Mouse (Mus musculus): ENCODE measurements at regions not wholly inside any gene's neighbourhood (a gene's known extent, or its start where the extent isn't known, plus 50 kb on each side); places are given as distances from the start of the nearest gene placed in this dataset.
"Not testable (repeated sequence)": the region's sequence is repeated elsewhere in the genome, so short reads cannot be mapped to it uniquely, and the experiment has no call there.

GRCm38 (mm10) chr13:11030874-11031273 is 670.2 kb upstream of the Chrm3 start:
- not testable (repeated sequence) for H3K9ac ChIP-seq (ENCODE audit: low read depth, low read length); H3K4me3 ChIP-seq (ENCODE audit: low read depth, low read length); ATAC-seq (ENCODE audit: low FRiP score); H3K9me3 ChIP-seq (ENCODE audit: control insufficient read depth, low read length); H3K4me2 ChIP-seq (replicated peaks; ENCODE audit: low read depth, low read length); DNase-seq (ENCODE audit: low spot score); H3K4me1 ChIP-seq (replicated peaks; ENCODE audit: control insufficient read depth, insufficient read depth, low read length); H3K27me3 ChIP-seq (ENCODE audit: control insufficient read depth, insufficient read depth, low read length); H3K27ac ChIP-seq (ENCODE audit: low read depth, low read length); H3K36me3 ChIP-seq (ENCODE audit: control insufficient read depth, insufficient read depth, low read length)

- Histone ChIP-seq H3K27ac (ENCODE audit: low read depth, low read length) (no peak overlapping the region), H3K27me3 (ENCODE audit: control insufficient read depth, insufficient read depth, low read length) (no peaks in the 10 kb centered on the region), H3K9me3 (ENCODE audit: control insufficient read depth, low read length) (no peaks in the 10 kb centered on the region), H3K36me3 (ENCODE audit: control insufficient read depth, insufficient read depth, low read length) (no peaks in the 10 kb centered on the region), H3K4me2 (replicated peaks; ENCODE audit: low read depth, low read length) (no peak overlapping the region), H3K4me3 (ENCODE audit: low read depth, low read length) (no peak overlapping the region), H3K9ac (ENCODE audit: low read depth, low read length) (no peak overlapping the region), H3K4me1 (replicated peaks; ENCODE audit: control insufficient read depth, insufficient read depth, low read length) (no peaks in the 10 kb centered on the region)
- DNase-seq (ENCODE audit: low spot score) = no peak
- ATAC-seq (ENCODE audit: low FRiP score) = no peak
- WGBS = 82% methylated on average over 4 of the region's 4 CpGs
Measured at GRCm38 (mm10) chr13:11030381-11030780, 669.7 kb upstream of the Chrm3 start.

- 79% methylated on average over 3 of the region's 3 CpGs for WGBS
Measured at GRCm38 (mm10) chr13:11025918-11026317, 665.3 kb upstream of the Chrm3 start.

GRCm38 (mm10) chr13:11024441-11024840 is 663.8 kb upstream of the Chrm3 start:
- 92% methylated on average over 2 of the region's 2 CpGs for WGBS
- H3K27me3 ChIP-seq (ENCODE audit: control insufficient read depth, insufficient read depth, low read length) = no peaks in the 10 kb centered on the region
- DNase-seq (ENCODE audit: low spot score) (no peak), ATAC-seq (ENCODE audit: low FRiP score) (no peak)
- no peak overlapping the region for H3K9ac ChIP-seq (ENCODE audit: low read depth, low read length)
- H3K4me1 ChIP-seq (replicated peaks; ENCODE audit: control insufficient read depth, insufficient read depth, low read length) = no peaks in the 10 kb centered on the region
- no peak overlapping the region for H3K4me3 ChIP-seq (ENCODE audit: low read depth, low read length)
- no peaks in the 10 kb centered on the region for H3K9me3 ChIP-seq (ENCODE audit: control insufficient read depth, low read length)
- no peak overlapping the region for H3K4me2 ChIP-seq (replicated peaks; ENCODE audit: low read depth, low read length)
- H3K36me3 ChIP-seq (ENCODE audit: control insufficient read depth, insufficient read depth, low read length) = no peaks in the 10 kb centered on the region
- no peak overlapping the region for H3K27ac ChIP-seq (ENCODE audit: low read depth, low read length)

More at GRCm38 (mm10) chr13:11025918-11026317, 665.3 kb upstream of the Chrm3 start:
- no peaks in the 10 kb centered on the region for H3K4me1 ChIP-seq (replicated peaks; ENCODE audit: control insufficient read depth, insufficient read depth, low read length)
- H3K27ac ChIP-seq (ENCODE audit: low read depth, low read length) = no peak overlapping the region
- H3K27me3 ChIP-seq (ENCODE audit: control insufficient read depth, insufficient read depth, low read length) = no peaks in the 10 kb centered on the region
- H3K36me3 ChIP-seq (ENCODE audit: control insufficient read depth, insufficient read depth, low read length) = no peaks in the 10 kb centered on the region
- no peak overlapping the region for H3K9ac ChIP-seq (ENCODE audit: low read depth, low read length)
- no peak overlapping the region for H3K4me3 ChIP-seq (ENCODE audit: low read depth, low read length)
- DNase-seq (ENCODE audit: low spot score) = no peak
- no peak for ATAC-seq (ENCODE audit: low FRiP score)
- H3K9me3 ChIP-seq (ENCODE audit: control insufficient read depth, low read length) = no peaks in the 10 kb centered on the region
- H3K4me2 ChIP-seq (replicated peaks; ENCODE audit: low read depth, low read length) = no peak overlapping the region

- 88% methylated on average over 7 of the region's 7 CpGs for WGBS
- Histone ChIP-seq H3K4me2 (replicated peaks; ENCODE audit: low read depth, low read length) (no peak overlapping the region), H3K9ac (ENCODE audit: low read depth, low read length) (no peak overlapping the region), H3K9me3 (ENCODE audit: control insufficient read depth, low read length) (no peaks in the 10 kb centered on the region), H3K4me3 (ENCODE audit: low read depth, low read length) (no peak overlapping the region), H3K27me3 (ENCODE audit: control insufficient read depth, insufficient read depth, low read length) (no peaks in the 10 kb centered on the region), H3K4me1 (replicated peaks; ENCODE audit: control insufficient read depth, insufficient read depth, low read length) (no peaks in the 10 kb centered on the region), H3K36me3 (ENCODE audit: control insufficient read depth, insufficient read depth, low read length) (no peaks in the 10 kb centered on the region), H3K27ac (ENCODE audit: low read depth, low read length) (no peak overlapping the region)
- ATAC-seq (ENCODE audit: low FRiP score) = no peak
- DNase-seq (ENCODE audit: low spot score) = no peak
Measured at GRCm38 (mm10) chr13:11017584-11017983, 656.9 kb upstream of the Chrm3 start.

GRCm38 (mm10) chr13:11005374-11005773 is 644.7 kb upstream of the Chrm3 start:
- H3K4me2 ChIP-seq (replicated peaks; ENCODE audit: low read depth, low read length) = no peak overlapping the region
- DNase-seq (ENCODE audit: low spot score) (no peak), ATAC-seq (ENCODE audit: low FRiP score) (no peak)
- no peak overlapping the region for H3K9ac ChIP-seq (ENCODE audit: low read depth, low read length)
- H3K9me3 ChIP-seq (ENCODE audit: control insufficient read depth, low read length) = no peaks in the 10 kb centered on the region
- 40% methylated on average over 4 of the region's 4 CpGs for WGBS
- H3K4me1 ChIP-seq (replicated peaks; ENCODE audit: control insufficient read depth, insufficient read depth, low read length) = no peaks in the 10 kb centered on the region
- H3K36me3 ChIP-seq (ENCODE audit: control insufficient read depth, insufficient read depth, low read length) = no peaks in the 10 kb centered on the region
- no peak overlapping the region for H3K27ac ChIP-seq (ENCODE audit: low read depth, low read length)
- H3K27me3 ChIP-seq (ENCODE audit: control insufficient read depth, insufficient read depth, low read length) = no peaks in the 10 kb centered on the region
- H3K4me3 ChIP-seq (ENCODE audit: low read depth, low read length) = no peak overlapping the region

- no peak overlapping the region for H3K4me2 ChIP-seq (replicated peaks; ENCODE audit: low read depth, low read length)
- no peaks in the 10 kb centered on the region for H3K9me3 ChIP-seq (ENCODE audit: control insufficient read depth, low read length)
- H3K4me1 ChIP-seq (replicated peaks; ENCODE audit: control insufficient read depth, insufficient read depth, low read length) = no peaks in the 10 kb centered on the region
- no peak overlapping the region for H3K27ac ChIP-seq (ENCODE audit: low read depth, low read length)
- DNase-seq (ENCODE audit: low spot score) (no peak), ATAC-seq (ENCODE audit: low FRiP score) (no peak)
- H3K27me3 ChIP-seq (ENCODE audit: control insufficient read depth, insufficient read depth, low read length) = no peaks in the 10 kb centered on the region
- WGBS = 88% methylated on average over 3 of the region's 3 CpGs
- H3K4me3 ChIP-seq (ENCODE audit: low read depth, low read length) = no peak overlapping the region
- no peak overlapping the region for H3K9ac ChIP-seq (ENCODE audit: low read depth, low read length)
- no peaks in the 10 kb centered on the region for H3K36me3 ChIP-seq (ENCODE audit: control insufficient read depth, insufficient read depth, low read length)
Measured at GRCm38 (mm10) chr13:10991151-10991550, 630.5 kb upstream of the Chrm3 start.

GRCm38 (mm10) chr13:10990503-10991025 is 629.9 kb upstream of the Chrm3 start:
- Histone ChIP-seq H3K27ac (ENCODE audit: low read depth, low read length) (no peak overlapping the region), H3K4me2 (replicated peaks; ENCODE audit: low read depth, low read length) (no peak overlapping the region), H3K9ac (ENCODE audit: low read depth, low read length) (no peak overlapping the region), H3K4me1 (replicated peaks; ENCODE audit: control insufficient read depth, insufficient read depth, low read length) (no peaks in the 10 kb centered on the region), H3K27me3 (ENCODE audit: control insufficient read depth, insufficient read depth, low read length) (no peaks in the 10 kb centered on the region), H3K9me3 (ENCODE audit: control insufficient read depth, low read length) (no peaks in the 10 kb centered on the region), H3K36me3 (ENCODE audit: control insufficient read depth, insufficient read depth, low read length) (no peaks in the 10 kb centered on the region), H3K4me3 (ENCODE audit: low read depth, low read length) (no peak overlapping the region)
- no peak for ATAC-seq (ENCODE audit: low FRiP score)
- WGBS = 85% methylated on average over 4 of the region's 4 CpGs
- no peak for DNase-seq (ENCODE audit: low spot score)

- 84% methylated on average over 6 of the region's 6 CpGs for WGBS
- DNase-seq (ENCODE audit: low spot score) = no peak
Measured at GRCm38 (mm10) chr13:10989095-10989814, 628.6 kb upstream of the Chrm3 start.

More at GRCm38 (mm10) chr13:10989095-10989814, 628.6 kb upstream of the Chrm3 start:
- H3K36me3 ChIP-seq (ENCODE audit: control insufficient read depth, insufficient read depth, low read length) = no peaks in the 10 kb centered on the region
- no peak overlapping the region for H3K9ac ChIP-seq (ENCODE audit: low read depth, low read length)
- 0 out of 2 replicates have a peak, but pooled peaks have one; percentile 17 for ATAC-seq (ENCODE audit: low FRiP score)
- no peak overlapping the region for H3K27ac ChIP-seq (ENCODE audit: low read depth, low read length)
- H3K27me3 ChIP-seq (ENCODE audit: control insufficient read depth, insufficient read depth, low read length) = no peaks in the 10 kb centered on the region
- H3K4me1 ChIP-seq (replicated peaks; ENCODE audit: control insufficient read depth, insufficient read depth, low read length) = no peaks in the 10 kb centered on the region
- H3K4me2 ChIP-seq (replicated peaks; ENCODE audit: low read depth, low read length) = no peak overlapping the region
- no peak overlapping the region for H3K4me3 ChIP-seq (ENCODE audit: low read depth, low read length)
- no peaks in the 10 kb centered on the region for H3K9me3 ChIP-seq (ENCODE audit: control insufficient read depth, low read length)

All from hindbrain, embryonic 11.5 days (tissue).